Mouse (Mus musculus): ENCODE measurements around the gene 5730596B20Rik. TPM values are rescaled to one million over a fixed set of nuclear protein-coding genes. Genes with fewer than 3 reads are reported as not detected.

Gene 5730596B20Rik
- polyA plus RNA-seq, 1 experiment: not detected

- Histone ChIP-seq H3K4me1 (ENCODE audit: control insufficient read depth, insufficient read depth, low read length) (no peaks in the 10 kb centered on the region), H3K27ac (ENCODE audit: insufficient read depth, low read length) (no peak overlapping the region), H3K4me3 (ENCODE audit: insufficient read depth, low read length) (no peak overlapping the region)
- no peak for TF ChIP-seq POLR2A (IDR thresholded peaks at IDR 0.05; ENCODE audit: extremely low read depth, insufficient read depth, low read length)
- no peak for TF ChIP-seq CTCF (IDR thresholded peaks at IDR 0.05; ENCODE audit: extremely low read depth, insufficient read depth, low read length)
Measured at GRCm38 (mm10) chr6:52174968-52175751, 2.1 kb upstream of the 5730596B20Rik start.

- no peak for TF ChIP-seq CTCF (IDR thresholded peaks at IDR 0.05; ENCODE audit: extremely low read depth, insufficient read depth, low read length)
- TF ChIP-seq POLR2A (IDR thresholded peaks at IDR 0.05; ENCODE audit: extremely low read depth, insufficient read depth, low read length): no peak
- H3K4me1 ChIP-seq (ENCODE audit: control insufficient read depth, insufficient read depth, low read length): no peaks in the 10 kb centered on the region
- H3K27ac ChIP-seq (ENCODE audit: insufficient read depth, low read length): no peak overlapping the region
- no peak overlapping the region for H3K4me3 ChIP-seq (ENCODE audit: insufficient read depth, low read length)
Measured at GRCm38 (mm10) chr6:52175864-52176263, 1.4 kb upstream of the 5730596B20Rik start.

GRCm38 (mm10) chr6:52176391-52176790 lies 907 bp upstream of the 5730596B20Rik start:
- no peaks in the 10 kb centered on the region for H3K4me1 ChIP-seq (ENCODE audit: control insufficient read depth, insufficient read depth, low read length)
- H3K27ac ChIP-seq (ENCODE audit: insufficient read depth, low read length): no peak overlapping the region
- TF ChIP-seq POLR2A (IDR thresholded peaks at IDR 0.05; ENCODE audit: extremely low read depth, insufficient read depth, low read length) (no peak), CTCF (IDR thresholded peaks at IDR 0.05; ENCODE audit: extremely low read depth, insufficient read depth, low read length) (no peak)
- no peak overlapping the region for H3K4me3 ChIP-seq (ENCODE audit: insufficient read depth, low read length)

GRCm38 (mm10) chr6:52177806-52178205 lies 508 bp downstream of the 5730596B20Rik start:
- Histone ChIP-seq H3K4me1 (ENCODE audit: control insufficient read depth, insufficient read depth, low read length) (no peaks in the 10 kb centered on the region), H3K27ac (ENCODE audit: insufficient read depth, low read length) (no peak overlapping the region), H3K4me3 (ENCODE audit: insufficient read depth, low read length) (no peak overlapping the region)
- TF ChIP-seq CTCF (IDR thresholded peaks at IDR 0.05; ENCODE audit: extremely low read depth, insufficient read depth, low read length): no peak
- no peak for TF ChIP-seq POLR2A (IDR thresholded peaks at IDR 0.05; ENCODE audit: extremely low read depth, insufficient read depth, low read length)

- H3K4me3 ChIP-seq (ENCODE audit: insufficient read depth, low read length): no peak overlapping the region
- TF ChIP-seq CTCF (IDR thresholded peaks at IDR 0.05; ENCODE audit: extremely low read depth, insufficient read depth, low read length) (no peak), POLR2A (IDR thresholded peaks at IDR 0.05; ENCODE audit: extremely low read depth, insufficient read depth, low read length) (no peak)
- H3K27ac ChIP-seq (ENCODE audit: insufficient read depth, low read length): no peak overlapping the region
- H3K4me1 ChIP-seq (ENCODE audit: control insufficient read depth, insufficient read depth, low read length): no peaks in the 10 kb centered on the region
Measured at GRCm38 (mm10) chr6:52178918-52179665, 1.8 kb downstream of the 5730596B20Rik start.

GRCm38 (mm10) chr6:52179690-52180089 lies 2.4 kb downstream of the 5730596B20Rik start:
- Histone ChIP-seq H3K27ac (ENCODE audit: insufficient read depth, low read length) (no peak overlapping the region), H3K4me1 (ENCODE audit: control insufficient read depth, insufficient read depth, low read length) (no peaks in the 10 kb centered on the region), H3K4me3 (ENCODE audit: insufficient read depth, low read length) (no peak overlapping the region)
- TF ChIP-seq CTCF (IDR thresholded peaks at IDR 0.05; ENCODE audit: extremely low read depth, insufficient read depth, low read length) (no peak), POLR2A (IDR thresholded peaks at IDR 0.05; ENCODE audit: extremely low read depth, insufficient read depth, low read length) (no peak)

GRCm38 (mm10) chr6:52180213-52180710 lies 3.0 kb downstream of the 5730596B20Rik start:
- Histone ChIP-seq H3K4me3 (ENCODE audit: insufficient read depth, low read length) (no peak overlapping the region), H3K27ac (ENCODE audit: insufficient read depth, low read length) (no peak overlapping the region), H3K4me1 (ENCODE audit: control insufficient read depth, insufficient read depth, low read length) (no peaks in the 10 kb centered on the region)
- TF ChIP-seq POLR2A (IDR thresholded peaks at IDR 0.05; ENCODE audit: extremely low read depth, insufficient read depth, low read length) (no peak), CTCF (IDR thresholded peaks at IDR 0.05; ENCODE audit: extremely low read depth, insufficient read depth, low read length) (no peak)

- Histone ChIP-seq H3K27ac (ENCODE audit: insufficient read depth, low read length) (no peak overlapping the region), H3K4me3 (ENCODE audit: insufficient read depth, low read length) (no peak overlapping the region), H3K4me1 (ENCODE audit: control insufficient read depth, insufficient read depth, low read length) (no peaks in the 10 kb centered on the region)
- no peak for TF ChIP-seq CTCF (IDR thresholded peaks at IDR 0.05; ENCODE audit: extremely low read depth, insufficient read depth, low read length)
Measured at GRCm38 (mm10) chr6:52180726-52181125, 3.4 kb downstream of the 5730596B20Rik start.

GRCm38 (mm10) chr6:52182030-52182429 lies 4.7 kb downstream of the 5730596B20Rik start:
- Histone ChIP-seq H3K27ac (ENCODE audit: insufficient read depth, low read length) (no peak overlapping the region), H3K4me1 (ENCODE audit: control insufficient read depth, insufficient read depth, low read length) (no peaks in the 10 kb centered on the region), H3K4me3 (ENCODE audit: insufficient read depth, low read length) (no peak overlapping the region)
- TF ChIP-seq POLR2A (IDR thresholded peaks at IDR 0.05; ENCODE audit: extremely low read depth, insufficient read depth, low read length): no peak
- TF ChIP-seq CTCF (IDR thresholded peaks at IDR 0.05; ENCODE audit: extremely low read depth, insufficient read depth, low read length): no peak

Data from cortical plate, adult 2 months (tissue).